Mouse (Mus musculus) G1E (cell line): ENCODE data around the gene Clp1. TPM values are rescaled to one million over a fixed set of nuclear protein-coding genes. Genes with fewer than 3 reads are reported as not detected.

Source experiments
- ATAC-seq: 2 replicates; pipeline ENCODE4 v1.8.0; 2016; ENCODE audit warnings: mild to moderate bottlenecking; ENCODE audit not compliant: insufficient number of reproducible peaks, poor library complexity, low FRiP score, severe bottlenecking; ENCODE audit errors: extremely low read depth
- DNase-seq: peaks from one replicate; pipeline ENCODE4 v3.0.0; 2012; ENCODE audit warnings: low spot score
- H3K27me3 ChIP-seq: 2 replicates; pipeline ENCODE4 v1.6.1; 2012; ENCODE audit warnings: mild to moderate bottlenecking, low read length, inconsistent platforms; ENCODE audit not compliant: insufficient read depth
- H3K36me3 ChIP-seq: replicated peaks from 2 replicates; pipeline ENCODE3; 2012; ENCODE audit warnings: mild to moderate bottlenecking, inconsistent platforms
- H3K4me1 ChIP-seq: 2 replicates; pipeline ENCODE4 v1.6.1; 2012; ENCODE audit warnings: low read depth, low read length, inconsistent platforms, mixed read lengths; ENCODE audit not compliant: insufficient read depth
- H3K4me3 ChIP-seq: 2 replicates; pipeline ENCODE4 v1.5.1; 2012; ENCODE audit warnings: low read depth, mild to moderate bottlenecking, inconsistent platforms, low read length, moderate library complexity, mixed read lengths
- H3K9me3 ChIP-seq: replicated peaks from 2 replicates; pipeline ENCODE4 v1.6.1; 2012; ENCODE audit warnings: inconsistent platforms
- CTCF ChIP-seq: IDR thresholded peaks from 2 replicates; pipeline ENCODE4 v1.5.1; 2012; ENCODE audit warnings: low read depth, low read length, inconsistent platforms, mixed read lengths
- GATA1 ChIP-seq: IDR thresholded peaks from 2 replicates; pipeline ENCODE4 v1.6.1; 2012; ENCODE audit warnings: borderline replicate concordance, low read length, inconsistent platforms, mixed read lengths
- GATA2 ChIP-seq: IDR thresholded peaks from 2 replicates; pipeline ENCODE4 v1.6.1; 2012; ENCODE audit warnings: low read depth, low read length, inconsistent platforms, borderline replicate concordance
- POLR2AphosphoS5 ChIP-seq: IDR thresholded peaks from 2 replicates; pipeline ENCODE4 v1.6.1; 2012; ENCODE audit warnings: low read depth, low read length, inconsistent platforms; ENCODE audit not compliant: insufficient replicate concordance
- TAL1 ChIP-seq: conservative IDR thresholded peaks from 2 replicates; pipeline ENCODE4 v1.6.1; 2012; ENCODE audit warnings: low read depth, low read length, inconsistent platforms, mixed read lengths
- polyA plus RNA-seq: library from polyadenylated mRNA; stranded (reverse); fragments of >175 nt; gene quantifications from 2 replicates; pipeline ENCODE4 v1.2.3, GENCODE M21; 2012
- total RNA-seq, 2 experiments: library from RNA; stranded (forward) in 1 of 2; stranded (reverse) in 1 of 2; fragments of 200-1000 nt in 1 of 2; fragments of >200 nt in 1 of 2; fragmentation: Nextera tagmentation in 1 of 2; gene quantifications; 2 replicates each; pipeline ENCODE4 v1.2.3; 2014 to 2017

Clp1 gene
- total and polyA plus RNA-seq, 3 experiments = 1.1 to 44.7 (median 30.0) TPM

- TF ChIP-seq POLR2AphosphoS5 = no peak
- no peak for TF ChIP-seq GATA2
- no peak for TF ChIP-seq GATA1
- no peak for TF ChIP-seq TAL1
- TF ChIP-seq CTCF = no peak
- no peak for DNase-seq
- H3K36me3 ChIP-seq = no peaks in the 10 kb centered on the region
Observed at GRCm38 (mm10) chr2:84741841-84742450, 14.8 kb upstream of the Clp1 start.

GRCm38 (mm10) chr2:84740608-84741333 lies 13.6 kb upstream of the Clp1 start:
- H3K9me3 ChIP-seq = no peaks in the 10 kb centered on the region
- H3K4me1 ChIP-seq = peaks cover 42% of the 10 kb centered on the region
- no peak for ATAC-seq
- no peak for DNase-seq
- H3K36me3 ChIP-seq = no peaks in the 10 kb centered on the region
- H3K4me3 ChIP-seq = no peak overlapping the region
- peaks cover 86% of the 10 kb centered on the region for H3K27me3 ChIP-seq
- TF ChIP-seq TAL1 (no peak), CTCF (no peak), GATA2 (no peak), GATA1 (no peak), POLR2AphosphoS5 (no peak)

More at GRCm38 (mm10) chr2:84741841-84742450, 14.8 kb upstream of the Clp1 start:
- peaks cover 86% of the 10 kb centered on the region for H3K27me3 ChIP-seq
- H3K4me3 ChIP-seq = no peak overlapping the region
- peaks cover 35% of the 10 kb centered on the region for H3K4me1 ChIP-seq
- ATAC-seq = no peak
- H3K9me3 ChIP-seq = no peaks in the 10 kb centered on the region

- Histone ChIP-seq H3K36me3 (no peaks in the 10 kb centered on the region), H3K4me1 (peaks cover 56% of the 10 kb centered on the region), H3K9me3 (no peaks in the 10 kb centered on the region), H3K4me3 (no peak overlapping the region), H3K27me3 (peaks cover 90% of the 10 kb centered on the region)
- DNase-seq (no peak), ATAC-seq (no peak)
- TF ChIP-seq TAL1 (no peak), POLR2AphosphoS5 (no peak), CTCF (no peak), GATA2 (no peak), GATA1 (no peak)
Observed at GRCm38 (mm10) chr2:84738271-84738911, 11.2 kb upstream of the Clp1 start.

- Histone ChIP-seq H3K9me3 (no peaks in the 10 kb centered on the region), H3K36me3 (no peaks in the 10 kb centered on the region), H3K4me1 (peaks cover 47% of the 10 kb centered on the region), H3K4me3 (no peak overlapping the region), H3K27me3 (peaks cover 85% of the 10 kb centered on the region)
- ATAC-seq (no peak), DNase-seq (no peak)
- no peak for TF ChIP-seq GATA2
- no peak for TF ChIP-seq CTCF
- no peak for TF ChIP-seq GATA1
- no peak for TF ChIP-seq POLR2AphosphoS5
Observed at GRCm38 (mm10) chr2:84737451-84737925, 10.3 kb upstream of the Clp1 start.

GRCm38 (mm10) chr2:84736312-84737161 lies 9.4 kb upstream of the Clp1 start:
- TF ChIP-seq TAL1 (no peak), GATA1 (no peak)
- Histone ChIP-seq H3K4me1 (peaks cover 40% of the 10 kb centered on the region), H3K36me3 (no peaks in the 10 kb centered on the region), H3K27me3 (peaks cover 77% of the 10 kb centered on the region), H3K9me3 (no peaks in the 10 kb centered on the region), H3K4me3 (no peak overlapping the region)
- DNase-seq (no peak), ATAC-seq (no peak)
